Mouse (Mus musculus) limb, embryonic 13.5 days (tissue): ENCODE data around the gene Gadd45gip1. TPM values are rescaled to one million over a fixed set of nuclear protein-coding genes. Genes with fewer than 3 reads are reported as not detected.

Experiments used
- ATAC-seq: fragments of 200-750 bp; cut with Nextera tagmentation; 2 replicates; pipeline ENCODE4 v1.8.0; 2017; ENCODE audit warnings: low read depth, moderate number of reproducible peaks, moderate TSS enrichment; ENCODE audit not compliant: low FRiP score
- H3K27ac ChIP-seq: fragments of 300-500 bp; sonication (generic); 2 replicates; pipeline ENCODE4 v1.5.1; 2015; ENCODE audit warnings: inconsistent platforms, mild to moderate bottlenecking, moderate library complexity
- H3K27me3 ChIP-seq: fragments of 300-500 bp; sonication (generic); 2 replicates; pipeline ENCODE4 v1.6.1; 2015; ENCODE audit warnings: mild to moderate bottlenecking, inconsistent platforms
- H3K36me3 ChIP-seq: fragments of 300-500 bp; sonication (generic); 2 replicates; pipeline ENCODE4 v1.6.1; 2015; ENCODE audit warnings: inconsistent platforms, mild to moderate bottlenecking, moderate library complexity
- H3K4me1 ChIP-seq: fragments of 300-500 bp; sonication (generic); 2 replicates; pipeline ENCODE4 v1.6.1; 2015; ENCODE audit warnings: inconsistent platforms
- H3K4me2 ChIP-seq: fragments of 300-500 bp; sonication (generic); replicated peaks from 2 replicates; pipeline ENCODE4 v1.6.1; 2015; ENCODE audit warnings: inconsistent platforms, mild to moderate bottlenecking, moderate library complexity
- H3K4me3 ChIP-seq: fragments of 300-500 bp; sonication (generic); 2 replicates; pipeline ENCODE4 v1.5.1; 2015; ENCODE audit warnings: moderate library complexity, mild to moderate bottlenecking, inconsistent platforms
- H3K9ac ChIP-seq: fragments of 300-500 bp; sonication (generic); 2 replicates; pipeline ENCODE4 v1.6.1; 2015; ENCODE audit warnings: mild to moderate bottlenecking, inconsistent platforms
- H3K9me3 ChIP-seq: fragments of 300-500 bp; sonication (generic); 2 replicates; pipeline ENCODE4 v1.6.1; 2016; ENCODE audit warnings: inconsistent platforms
- WGBS: fragments of 180-500 bp; shearing (Covaris S2); methylation state at CpG from one replicate; pipeline ENCODE4 v1.1.7; 2015; 5-methylcytosine and 5-hydroxymethylcytosine counted together
- polyA plus RNA-seq: library from polyadenylated mRNA; unstranded; fragments of >200 nt; fragmentation: Nextera tagmentation; extraction: Ambion mirVana; gene quantifications from 2 replicates; pipeline ENCODE4 v1.2.1, GENCODE M21; 2015

Gadd45gip1 gene
- polyA plus RNA-seq, 1 experiment from 2014 or later: 48.1 TPM

DNA sequence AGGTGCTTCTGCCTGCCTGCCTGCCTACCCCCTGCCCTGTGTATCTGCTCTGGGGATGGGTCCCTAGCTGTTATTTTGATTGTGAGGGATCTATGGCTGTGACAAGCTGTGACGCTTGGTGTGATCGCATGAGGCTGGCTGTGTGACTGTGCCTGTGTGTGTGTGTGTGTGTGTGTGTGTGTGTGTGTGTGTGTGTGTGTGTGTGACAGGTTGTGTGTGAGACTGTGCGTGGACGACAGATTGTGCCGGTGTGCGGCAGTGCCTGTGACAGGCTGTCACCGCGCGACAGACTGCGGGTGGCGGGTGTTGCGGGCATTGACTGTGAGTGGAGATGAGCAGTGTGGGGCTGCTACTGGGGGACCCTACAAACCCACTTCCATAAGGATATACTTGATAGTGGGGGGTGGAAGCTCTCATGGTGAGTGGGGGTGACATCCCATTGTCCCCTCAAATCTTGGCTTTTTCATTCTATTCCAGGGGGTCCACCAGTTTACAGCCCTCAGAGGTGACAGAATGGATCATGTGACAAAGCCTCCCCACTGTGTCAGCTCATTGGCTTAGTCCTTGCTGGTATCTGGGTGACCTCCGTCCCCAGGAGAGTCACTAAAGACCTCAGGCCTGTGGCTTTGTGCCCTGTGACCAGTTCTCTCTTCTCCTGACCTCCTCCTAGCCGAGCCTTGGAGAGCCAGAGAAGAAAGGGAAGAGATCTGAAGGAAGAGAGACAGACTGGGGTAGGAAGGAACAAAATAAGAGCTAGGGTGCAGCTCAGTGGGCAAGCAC lies 43.6 kb upstream of the Gadd45gip1 start:
- WGBS: 35% methylated on average over 14 of the region's 14 CpGs
- Histone ChIP-seq H3K27me3 (peaks cover 87% of the 10 kb centered on the region), H3K9me3 (no peaks in the 10 kb centered on the region), H3K36me3 (peaks cover 4% of the 10 kb centered on the region; the same call in 1 of the 2 replicates), H3K27ac (no peak overlapping the region), H3K4me2 (0 out of 2 replicates have a peak overlapping the region, but pooled peaks have one; percentile 60), H3K4me1 (peaks cover 98% of the 10 kb centered on the region), H3K9ac (0 out of 2 replicates have a peak overlapping the region, but pooled peaks have one; percentile 13), H3K4me3 (no peak overlapping the region)
- ATAC-seq: no peak

DNA sequence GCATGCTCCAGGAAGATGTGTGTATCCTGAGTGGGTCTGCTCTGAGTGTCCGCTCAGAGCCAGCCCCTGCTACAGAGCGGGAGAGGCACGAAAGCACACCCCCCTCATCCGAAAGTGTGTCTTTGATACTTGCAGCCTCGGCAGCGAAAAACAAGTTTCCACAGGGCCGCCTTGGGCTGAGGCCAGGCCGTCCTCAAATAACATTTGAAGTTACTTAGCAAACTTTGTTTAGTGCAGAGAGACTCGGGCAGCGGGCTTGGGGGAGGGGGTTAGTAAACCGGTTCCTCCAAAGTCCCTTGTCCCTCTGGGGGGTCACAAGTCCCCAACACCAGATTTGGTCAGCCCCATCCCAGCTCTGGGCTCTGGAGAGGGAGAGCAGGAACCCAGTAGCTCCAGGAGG lies 42.4 kb upstream of the Gadd45gip1 start:
- Histone ChIP-seq H3K9ac (peak overlapping the region; percentile 25; the same call in 1 of the 2 replicates), H3K36me3 (peaks cover 4% of the 10 kb centered on the region; the same call in 1 of the 2 replicates), H3K4me3 (peak overlapping the region; percentile 11; the same call in 1 of the 2 replicates), H3K4me1 (peaks cover 98% of the 10 kb centered on the region), H3K27ac (peak overlapping the region; percentile 44), H3K27me3 (peaks cover 80% of the 10 kb centered on the region), H3K4me2 (peak overlapping the region; percentile 47), H3K9me3 (no peaks in the 10 kb centered on the region)
- ATAC-seq: no peak
- 8% methylated on average over 11 of the region's 11 CpGs for WGBS

DNA sequence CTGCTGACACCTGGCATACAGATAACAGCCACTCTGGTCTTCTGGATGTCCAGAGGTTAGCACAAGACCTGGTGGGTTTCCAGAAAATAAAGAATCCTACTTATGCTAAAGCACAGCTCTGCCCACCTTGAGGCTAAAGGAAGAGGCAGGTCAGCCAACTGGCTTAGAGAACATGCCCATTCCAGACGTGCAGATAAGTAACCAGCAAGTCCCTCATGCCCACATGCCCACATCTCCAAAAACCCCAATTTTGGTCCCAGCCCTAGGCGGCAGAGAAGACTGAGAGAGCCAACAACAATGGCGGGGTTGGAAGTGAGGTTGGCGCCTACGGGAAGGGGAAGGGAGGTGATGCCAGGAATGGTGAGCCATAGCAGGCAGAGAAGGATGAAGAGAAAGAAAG lies 42.0 kb upstream of the Gadd45gip1 start:
- H3K9ac ChIP-seq: peak overlapping the region; percentile 25; the same call in 1 of the 2 replicates
- no peak for ATAC-seq
- peaks cover 4% of the 10 kb centered on the region; the same call in 1 of the 2 replicates for H3K36me3 ChIP-seq
- WGBS: 48% methylated on average over 5 of the region's 5 CpGs
- peak overlapping the region; percentile 44 for H3K27ac ChIP-seq
- peak overlapping the region; percentile 11; the same call in 1 of the 2 replicates for H3K4me3 ChIP-seq
- no peaks in the 10 kb centered on the region for H3K9me3 ChIP-seq
- peaks cover 98% of the 10 kb centered on the region for H3K4me1 ChIP-seq
- H3K4me2 ChIP-seq: peak overlapping the region; percentile 47
- H3K27me3 ChIP-seq: peaks cover 78% of the 10 kb centered on the region

DNA sequence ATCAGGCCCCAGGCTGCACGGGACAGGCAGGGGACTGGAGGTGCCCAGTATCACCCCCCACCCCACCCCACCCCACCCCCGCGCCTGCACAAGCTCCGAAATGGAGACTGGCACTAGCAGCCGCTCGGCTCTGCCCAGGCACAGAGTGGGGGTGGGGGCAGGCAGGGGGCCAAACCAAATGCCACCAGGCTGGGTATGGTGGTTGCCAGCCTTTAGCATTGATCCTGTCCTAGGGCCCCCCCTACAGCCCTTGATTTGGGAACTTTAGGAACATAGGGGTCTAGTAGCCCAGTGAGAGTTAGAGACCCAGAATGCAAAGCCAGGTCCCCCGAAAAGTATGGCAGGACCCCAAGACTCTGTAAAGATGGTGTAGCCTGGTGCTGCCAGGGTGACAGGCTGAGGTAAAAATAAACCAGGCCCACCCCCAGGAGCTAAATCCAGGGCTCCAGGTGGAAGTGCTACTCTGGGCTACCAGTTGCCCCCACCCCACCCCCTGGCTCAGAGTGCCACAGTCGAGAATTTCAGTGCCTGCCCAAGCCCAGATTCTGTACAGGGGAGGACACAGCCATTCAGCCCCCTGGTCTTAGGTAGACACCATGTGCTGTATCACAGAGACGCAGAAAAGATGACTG lies 41.4 kb upstream of the Gadd45gip1 start:
- H3K4me3 ChIP-seq: no peak overlapping the region
- WGBS: 71% methylated on average over 9 of the region's 9 CpGs
- peaks cover 98% of the 10 kb centered on the region for H3K4me1 ChIP-seq
- H3K27ac ChIP-seq: 0 out of 2 replicates have a peak overlapping the region, but pooled peaks have one; percentile 6
- peaks cover 71% of the 10 kb centered on the region for H3K27me3 ChIP-seq
- peaks cover 4% of the 10 kb centered on the region; the same call in 1 of the 2 replicates for H3K36me3 ChIP-seq
- H3K9ac ChIP-seq: peak overlapping the region; percentile 25; the same call in 1 of the 2 replicates
- peak overlapping the region; percentile 47; the same call in 1 of the 2 replicates for H3K4me2 ChIP-seq
- no peak for ATAC-seq
- H3K9me3 ChIP-seq: no peaks in the 10 kb centered on the region

DNA sequence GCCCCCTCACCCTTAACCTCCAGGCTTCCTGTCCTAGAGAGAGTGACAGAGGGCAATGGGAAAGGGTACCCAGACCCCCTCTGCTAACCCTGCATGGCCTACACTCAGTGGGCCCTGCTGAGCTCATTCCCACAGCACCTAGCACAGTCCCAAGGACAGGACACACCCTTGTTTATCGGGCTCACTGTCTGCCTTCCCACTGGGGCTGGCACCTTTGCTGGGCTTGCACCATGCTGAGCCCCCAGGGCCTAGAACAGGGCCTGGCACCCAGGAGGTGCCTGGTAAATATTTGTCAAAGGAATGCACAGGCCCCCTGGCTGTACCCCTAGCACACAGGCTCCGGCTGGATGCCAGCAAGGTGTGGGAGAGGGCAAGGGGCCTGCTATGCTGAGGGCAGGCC lies 40.8 kb upstream of the Gadd45gip1 start:
- 0 out of 2 replicates have a peak overlapping the region, but pooled peaks have one; percentile 11 for H3K4me2 ChIP-seq
- WGBS: 46% methylated on average over 2 of the region's 2 CpGs
- H3K9ac ChIP-seq: 0 out of 2 replicates have a peak overlapping the region, but pooled peaks have one; percentile 31
- ATAC-seq: no peak
- H3K27me3 ChIP-seq: peaks cover 68% of the 10 kb centered on the region
- H3K27ac ChIP-seq: 0 out of 2 replicates have a peak overlapping the region, but pooled peaks have one; percentile 6
- H3K9me3 ChIP-seq: no peaks in the 10 kb centered on the region
- H3K4me1 ChIP-seq: peaks cover 98% of the 10 kb centered on the region
- no peak overlapping the region for H3K4me3 ChIP-seq
- peaks cover 7% of the 10 kb centered on the region for H3K36me3 ChIP-seq

DNA sequence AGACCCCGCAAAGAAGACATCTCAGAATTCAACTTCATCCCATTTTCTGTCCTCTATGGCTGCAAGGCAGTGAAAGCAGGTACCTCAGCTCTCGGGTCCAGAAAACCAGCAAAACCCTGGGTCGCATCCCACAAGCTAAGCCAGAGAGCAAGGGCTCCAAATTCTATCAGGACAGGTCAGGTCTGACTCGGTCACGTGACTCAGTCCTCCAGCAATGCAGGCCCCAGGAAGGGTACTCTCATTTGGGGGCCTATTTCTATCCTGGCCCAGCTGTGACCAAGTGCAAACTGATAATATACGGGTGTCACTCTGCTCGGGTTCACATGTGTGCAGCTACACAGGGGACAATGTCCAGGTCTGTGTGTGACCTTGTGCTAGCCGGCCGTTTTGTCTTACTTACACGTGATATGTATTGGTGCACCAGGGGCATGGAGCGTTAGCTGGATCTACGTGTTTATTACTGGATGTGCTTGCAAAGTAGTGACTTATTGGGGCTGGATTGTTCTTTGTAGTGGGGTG lies 38.8 kb upstream of the Gadd45gip1 start:
- Histone ChIP-seq H3K4me3 (no peak overlapping the region), H3K36me3 (peaks cover 27% of the 10 kb centered on the region), H3K27me3 (peaks cover 68% of the 10 kb centered on the region), H3K27ac (no peak overlapping the region), H3K9ac (no peak overlapping the region), H3K9me3 (no peaks in the 10 kb centered on the region), H3K4me1 (peaks cover 98% of the 10 kb centered on the region), H3K4me2 (no peak overlapping the region)
- WGBS: 81% methylated on average over 12 of the region's 12 CpGs
- no peak for ATAC-seq

DNA sequence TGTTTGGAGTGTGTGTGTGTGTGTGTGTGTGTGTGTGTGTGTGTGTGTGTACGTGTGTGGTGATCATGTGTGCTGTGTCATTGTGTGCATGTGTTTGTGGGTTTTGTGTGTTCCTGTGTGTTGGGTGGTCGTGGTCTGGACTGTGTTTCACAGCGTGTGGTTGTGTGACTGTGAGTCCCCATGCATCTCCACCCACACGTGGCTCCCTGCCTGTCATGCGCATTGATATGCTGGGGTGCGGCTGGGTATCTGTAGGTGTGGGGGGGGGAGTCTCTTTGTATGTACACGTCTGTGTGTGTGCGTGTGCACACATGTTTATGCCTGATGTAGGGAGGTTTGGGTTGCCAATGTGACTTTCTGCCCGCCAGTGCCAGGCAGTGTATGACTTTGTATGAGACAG lies 38.2 kb upstream of the Gadd45gip1 start:
- H3K27me3 ChIP-seq: peaks cover 67% of the 10 kb centered on the region
- H3K9me3 ChIP-seq: no peaks in the 10 kb centered on the region
- no peak overlapping the region for H3K27ac ChIP-seq
- peaks cover 98% of the 10 kb centered on the region for H3K4me1 ChIP-seq
- H3K4me3 ChIP-seq: no peak overlapping the region
- ATAC-seq: no peak
- no peak overlapping the region for H3K4me2 ChIP-seq
- peaks cover 25% of the 10 kb centered on the region for H3K36me3 ChIP-seq
- WGBS: 86% methylated on average over 9 of the region's 9 CpGs
- no peak overlapping the region for H3K9ac ChIP-seq

DNA sequence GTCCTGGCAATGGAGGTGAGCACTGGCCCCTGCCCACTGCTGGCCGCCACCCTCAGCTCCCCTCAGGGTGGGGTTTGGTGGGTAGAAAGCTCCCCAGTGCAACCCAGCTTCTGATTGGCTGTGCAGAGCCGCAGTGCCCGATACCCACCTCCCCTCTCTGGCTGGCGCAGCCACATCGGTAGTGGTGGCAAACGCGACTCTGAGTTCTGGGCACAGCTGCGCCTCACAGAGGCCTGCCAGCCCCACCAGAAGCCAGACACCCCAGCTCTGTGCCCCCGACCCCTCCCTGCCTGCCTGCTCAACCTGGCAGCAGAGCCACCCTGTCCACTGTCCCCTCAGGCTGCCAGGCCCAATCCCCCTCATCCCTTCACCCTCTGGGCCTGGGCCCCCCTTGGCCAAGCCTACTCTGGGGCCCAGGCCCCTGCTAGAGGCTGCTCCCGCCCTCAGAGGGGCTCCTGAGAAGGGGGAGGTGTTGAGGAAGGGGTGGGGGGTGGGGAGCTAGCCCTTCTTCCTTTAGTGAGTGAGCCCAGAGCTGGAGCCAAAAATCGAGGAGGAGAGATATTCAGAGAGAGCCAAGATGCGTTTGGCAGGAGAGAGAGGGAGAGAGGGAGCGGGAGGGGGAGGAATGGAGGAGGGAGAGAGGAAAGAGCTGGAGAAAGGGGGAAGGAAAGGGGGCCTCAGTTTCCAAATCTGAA lies 37.4 kb upstream of the Gadd45gip1 start:
- Histone ChIP-seq H3K4me1 (peaks cover 98% of the 10 kb centered on the region), H3K4me3 (peak overlapping the region; percentile 9), H3K36me3 (peaks cover 26% of the 10 kb centered on the region), H3K4me2 (peak overlapping the region; percentile 48), H3K9ac (peak overlapping the region; percentile 62), H3K9me3 (no peaks in the 10 kb centered on the region), H3K27ac (peak overlapping the region; percentile 66), H3K27me3 (peaks cover 67% of the 10 kb centered on the region)
- WGBS: 54% methylated on average over 13 of the region's 13 CpGs
- ATAC-seq: peak; percentile 46; the same call in 1 of the 2 replicates

DNA sequence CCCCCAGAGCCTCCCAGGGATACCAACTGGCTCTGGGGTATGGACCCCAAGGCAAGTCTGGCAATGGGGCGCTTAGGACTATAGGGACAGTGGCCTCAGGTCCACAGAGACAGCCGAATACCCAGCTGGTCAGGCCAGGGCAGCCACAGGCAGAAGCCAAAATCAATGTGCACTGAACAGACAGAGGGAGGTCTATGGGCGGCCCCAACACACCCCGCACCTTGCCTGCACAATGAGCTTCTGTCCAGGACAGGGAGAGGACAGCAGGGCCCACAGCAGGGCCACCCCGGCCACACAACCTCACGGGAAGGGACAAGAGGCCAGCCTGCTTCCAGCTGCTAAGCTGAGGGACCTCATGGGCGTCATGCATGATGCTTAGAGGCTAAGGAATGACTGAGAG lies 36.8 kb upstream of the Gadd45gip1 start:
- no peak for ATAC-seq
- peaks cover 93% of the 10 kb centered on the region for H3K4me1 ChIP-seq
- 47% methylated on average over 7 of the region's 7 CpGs for WGBS
- H3K27ac ChIP-seq: peak overlapping the region; percentile 66
- peak overlapping the region; percentile 62 for H3K9ac ChIP-seq
- peaks cover 62% of the 10 kb centered on the region for H3K27me3 ChIP-seq
- no peaks in the 10 kb centered on the region for H3K9me3 ChIP-seq
- peak overlapping the region; percentile 48 for H3K4me2 ChIP-seq
- peaks cover 26% of the 10 kb centered on the region for H3K36me3 ChIP-seq
- peak overlapping the region; percentile 9; the same call in 1 of the 2 replicates for H3K4me3 ChIP-seq

DNA sequence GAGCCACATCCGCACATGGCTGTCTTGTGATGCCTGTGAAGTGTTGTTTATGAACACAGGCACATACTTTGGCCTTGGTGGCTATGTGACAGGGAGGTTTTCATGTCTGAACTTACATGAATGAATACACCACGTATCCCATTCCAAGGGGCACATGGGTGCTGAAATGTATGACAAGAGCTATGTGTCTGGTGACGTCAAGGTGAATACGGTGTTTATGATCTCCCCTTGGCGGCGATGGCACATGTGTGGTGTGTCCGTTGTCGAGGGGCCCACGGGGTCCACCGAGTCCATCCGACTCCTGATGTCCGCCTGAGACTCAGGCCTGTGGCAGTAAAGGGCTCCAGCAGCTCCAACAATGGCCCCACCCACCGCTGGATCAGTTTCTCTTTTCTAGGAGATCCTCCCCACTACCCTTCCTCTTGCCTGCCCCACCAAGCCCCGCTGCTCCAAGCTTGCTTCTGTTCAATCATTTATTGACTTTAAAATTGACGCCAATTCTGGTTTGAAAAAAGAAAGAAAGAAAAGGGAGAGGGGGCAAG lies 34.0 kb upstream of the Gadd45gip1 start:
- H3K4me3 ChIP-seq: peak overlapping the region; percentile 89; the same call in 1 of the 2 replicates
- H3K9me3 ChIP-seq: no peaks in the 10 kb centered on the region
- peak overlapping the region; percentile 98 for H3K4me2 ChIP-seq
- peak overlapping the region; percentile 100 for H3K9ac ChIP-seq
- no peak overlapping the region for H3K27ac ChIP-seq
- peaks cover 26% of the 10 kb centered on the region for H3K36me3 ChIP-seq
- H3K4me1 ChIP-seq: peaks cover 76% of the 10 kb centered on the region
- WGBS: 71% methylated on average over 15 of the region's 15 CpGs
- H3K27me3 ChIP-seq: peaks cover 55% of the 10 kb centered on the region
- ATAC-seq: no peak

DNA sequence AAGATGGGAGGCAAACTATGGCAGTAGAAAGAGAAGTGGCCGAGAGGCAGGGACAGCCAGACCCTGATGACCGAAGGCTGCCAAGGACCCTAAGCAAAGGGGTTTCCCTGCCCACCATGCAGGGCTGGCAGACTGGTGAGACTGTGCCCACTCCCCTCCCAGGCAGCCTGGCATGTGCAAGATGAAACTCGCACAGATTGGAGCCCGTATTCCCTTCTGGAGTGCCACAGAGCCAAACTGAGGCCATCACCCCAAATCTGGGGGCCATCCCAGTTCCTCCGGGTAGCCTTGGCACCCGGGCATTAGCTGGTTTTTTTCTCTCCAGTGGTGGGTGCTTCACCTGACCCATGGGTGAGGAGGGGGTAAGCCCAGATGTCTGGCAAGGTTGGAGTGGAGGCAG lies 33.4 kb upstream of the Gadd45gip1 start:
- Histone ChIP-seq H3K27me3 (peaks cover 57% of the 10 kb centered on the region), H3K36me3 (peaks cover 26% of the 10 kb centered on the region), H3K27ac (no peak overlapping the region), H3K4me2 (peak overlapping the region; percentile 98), H3K9ac (peak overlapping the region; percentile 100), H3K4me3 (peak overlapping the region; percentile 89), H3K4me1 (peaks cover 76% of the 10 kb centered on the region), H3K9me3 (no peaks in the 10 kb centered on the region)
- no peak for ATAC-seq
- 73% methylated on average over 6 of the region's 6 CpGs for WGBS
